Mouse (Mus musculus) cortical plate, adult 2 months (tissue): ENCODE data around the gene Gm9040.
"Not testable (repeated sequence)": the region's sequence is repeated elsewhere in the genome, so short reads cannot be mapped to it uniquely, and the experiment has no call there.

Experiments used
- CTCF ChIP-seq: fragments of 200-500 bp; IDR thresholded peaks from 2 replicates; pipeline ENCODE4 v1.5.1; 2011; ENCODE audit warnings: mild to moderate bottlenecking, control low read depth, low read length; ENCODE audit not compliant: insufficient read depth; ENCODE audit errors: extremely low read depth
- POLR2A ChIP-seq: fragments of 200-500 bp; IDR thresholded peaks from 2 replicates; pipeline ENCODE4 v1.6.1; 2011; ENCODE audit warnings: mild to moderate bottlenecking, low read length, control low read depth; ENCODE audit not compliant: insufficient read depth; ENCODE audit errors: extremely low read depth

GRCm38 (mm10) chr10:118326869-118327268, at the start of gene Gm9040:
- TF ChIP-seq POLR2A, CTCF: not testable (repeated sequence)
